Mouse (Mus musculus) ZHBTc4 (cell line): ENCODE measurements around the gene Olfr710.
"Not testable (repeated sequence)": the region's sequence is repeated elsewhere in the genome, so short reads cannot be mapped to it uniquely, and the experiment has no call there.

Experiments used
- DNase-seq: peaks from one replicate; pipeline ENCODE4 v3.0.0-alpha.2; 2011; ENCODE audit warnings: low read depth, low spot score

The Olfr710 gene

GRCm38 (mm10) chr7:106948212-106948611 lies at the start of gene Olfr710:
Olfr710 (minus strand) TSS chr7:106948312.
- DNase-seq: no peak

GRCm38 (mm10) chr7:106985236-106985635 lies 37.1 kb upstream of the Olfr710 start:
- DNase-seq: peak; percentile 46

DNA sequence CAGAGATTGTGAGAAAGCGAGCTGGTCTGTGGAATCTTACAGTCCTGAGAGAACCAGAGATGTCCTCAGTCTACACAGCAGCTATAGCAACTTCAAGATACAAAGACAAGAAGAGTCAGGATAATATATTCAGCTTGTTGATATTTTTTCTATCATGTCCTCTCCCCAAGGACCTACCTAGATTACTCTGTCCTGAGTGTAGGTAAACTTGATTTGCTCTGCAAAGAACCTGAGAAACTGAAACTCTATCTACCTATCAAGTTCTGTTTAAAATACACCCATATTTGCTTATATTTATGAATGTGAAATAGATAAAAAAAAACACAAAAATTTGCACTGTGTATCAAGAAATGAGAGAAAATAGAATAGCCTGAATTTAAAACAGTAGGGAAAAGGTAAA lies 27.2 kb upstream of the Olfr710 start, which contains the start of gene Olfr711:
Olfr711 (minus strand) TSS at position 101 of the 400 bp plus-strand sequence.
- no peak for DNase-seq

DNA sequence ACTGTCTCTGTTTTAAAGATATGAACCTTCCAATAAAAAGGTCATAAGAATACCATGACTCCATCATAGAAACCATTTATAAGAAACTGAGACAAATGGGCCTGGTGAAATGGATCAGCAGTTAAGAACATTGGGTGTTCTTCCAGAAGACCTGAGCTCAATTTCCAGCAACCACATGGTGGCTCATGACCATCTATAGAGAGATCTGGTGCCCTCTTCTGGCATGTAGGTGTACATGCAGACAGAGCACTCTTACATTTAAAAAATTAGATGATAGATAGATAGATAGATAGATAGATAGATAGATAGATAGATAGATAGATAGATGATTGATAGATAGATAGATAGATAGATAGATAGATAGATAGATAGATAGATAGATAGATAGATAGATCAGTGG lies 19.4 kb upstream of the Olfr710 start:
- DNase-seq: peak; percentile 55

DNA sequence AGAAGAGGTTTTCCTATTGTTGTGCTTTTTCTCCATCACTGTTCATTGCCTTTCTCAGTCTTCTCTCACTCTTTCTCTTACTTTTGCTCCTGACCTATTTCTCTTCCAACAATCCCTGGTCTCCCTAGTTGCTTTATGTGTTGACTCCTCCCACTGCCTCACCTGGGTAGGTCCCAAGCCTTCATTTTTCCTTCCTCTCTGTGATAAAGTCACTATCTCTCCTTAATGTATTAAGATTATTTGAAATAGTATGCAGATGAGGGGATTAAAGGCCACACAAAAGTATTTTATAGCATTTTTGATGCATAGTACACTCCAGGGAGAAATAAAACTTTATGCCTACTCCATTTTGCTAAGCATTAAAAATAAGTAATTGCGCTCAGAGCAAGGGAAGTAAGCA lies 15.7 kb upstream of the Olfr710 start, which contains the start of gene Olfr6:
Olfr6 (minus strand) TSS at position 101 of the 400 bp plus-strand sequence.
- DNase-seq: no peak

- DNase-seq: no peak
Observed at GRCm38 (mm10) chr7:106932119-106932518, 16.0 kb downstream of the Olfr710 start, which contains the start of gene Olfr709-ps1. Olfr709-ps1 (minus strand) TSS chr7:106932219.

DNA sequence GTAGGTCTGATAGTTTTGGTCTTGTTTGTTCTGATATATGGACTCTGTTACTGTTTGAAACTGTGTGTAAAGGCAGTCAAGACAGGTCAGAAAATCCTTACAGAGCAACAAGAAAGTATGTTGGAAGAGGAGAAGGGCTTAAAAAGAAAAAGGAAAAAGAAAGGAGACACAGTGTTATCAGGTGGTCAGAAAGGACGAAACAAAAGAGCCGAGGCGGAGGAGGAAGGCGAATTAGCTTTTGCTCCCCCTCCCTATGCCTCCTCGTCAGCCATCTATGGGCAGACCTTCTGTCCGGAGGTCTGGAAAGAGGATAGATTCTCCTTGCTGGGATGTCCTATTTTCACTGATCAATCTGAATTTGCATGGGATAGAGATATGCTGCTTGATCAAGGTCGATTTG lies 27.2 kb downstream of the Olfr710 start:
- DNase-seq: not testable (repeated sequence)

DNA sequence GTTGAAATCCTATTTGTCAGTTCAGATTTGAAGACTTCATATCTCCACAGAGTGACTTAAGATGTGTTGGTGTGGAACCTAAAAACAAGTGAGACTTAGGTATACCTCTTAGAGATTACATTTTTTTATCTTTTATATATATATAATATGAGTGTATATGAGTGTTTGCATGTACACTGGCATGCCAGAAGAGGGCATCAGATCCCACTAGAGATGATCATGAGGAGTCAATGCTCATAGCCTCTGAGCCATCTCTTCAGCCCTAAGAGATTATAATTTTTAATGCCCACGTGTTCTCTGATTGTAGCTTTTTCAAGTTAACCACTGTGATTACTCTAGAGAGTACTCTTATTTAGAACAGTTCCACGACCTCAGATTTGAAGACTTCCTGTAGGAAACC lies 40.4 kb downstream of the Olfr710 start, which contains the start of gene Olfr1532-ps1:
Olfr1532-ps1 (plus strand) TSS at position 326 of the 400 bp plus-strand sequence.
- DNase-seq: no peak

DNA sequence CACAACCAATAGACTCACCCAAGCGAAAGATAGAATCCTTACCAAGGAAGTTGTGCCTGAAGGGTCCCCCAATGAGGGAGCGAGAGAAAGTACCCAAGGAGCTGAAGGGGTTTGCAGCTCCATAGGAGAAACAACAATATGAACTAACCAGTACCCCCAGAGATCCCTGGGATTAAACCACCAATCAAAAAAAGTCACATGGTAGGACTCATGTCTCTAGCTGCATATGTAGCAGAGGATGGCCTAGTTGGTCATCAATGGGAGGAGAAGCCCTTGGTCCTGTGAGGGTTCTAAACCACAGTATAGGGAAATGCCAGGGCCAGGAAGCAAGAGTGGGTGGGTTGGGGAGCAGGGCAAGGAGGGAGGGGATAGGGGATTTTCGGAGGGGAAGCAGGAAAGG lies 47.0 kb downstream of the Olfr710 start, which contains the start of gene Olfr707:
Olfr707 (minus strand) TSS at position 101 of the 400 bp plus-strand sequence.
- DNase-seq: not testable (repeated sequence)
